Mouse (Mus musculus) ES-E14 (cell line): ENCODE data around the gene Abhd4.

Experiments used
- CHD2 ChIP-seq: IDR thresholded peaks from 2 replicates; pipeline ENCODE4 v1.6.1; 2014; ENCODE audit warnings: mild to moderate bottlenecking, low read depth, low read length, inconsistent platforms
- HCFC1 ChIP-seq: IDR thresholded peaks from 2 replicates; pipeline ENCODE4 v1.6.1; 2012; ENCODE audit warnings: low read length, inconsistent platforms, borderline replicate concordance; ENCODE audit not compliant: insufficient read depth
- MAFK ChIP-seq: IDR thresholded peaks from 2 replicates; pipeline ENCODE4 v1.6.1; 2014; ENCODE audit warnings: mild to moderate bottlenecking, low read depth, low read length, inconsistent platforms; ENCODE audit not compliant: insufficient read depth
- ZC3H11A ChIP-seq: IDR thresholded peaks from 2 replicates; pipeline ENCODE4 v1.6.1; 2012; ENCODE audit warnings: low read depth, mild to moderate bottlenecking, inconsistent platforms, low read length, borderline replicate concordance

DNA sequence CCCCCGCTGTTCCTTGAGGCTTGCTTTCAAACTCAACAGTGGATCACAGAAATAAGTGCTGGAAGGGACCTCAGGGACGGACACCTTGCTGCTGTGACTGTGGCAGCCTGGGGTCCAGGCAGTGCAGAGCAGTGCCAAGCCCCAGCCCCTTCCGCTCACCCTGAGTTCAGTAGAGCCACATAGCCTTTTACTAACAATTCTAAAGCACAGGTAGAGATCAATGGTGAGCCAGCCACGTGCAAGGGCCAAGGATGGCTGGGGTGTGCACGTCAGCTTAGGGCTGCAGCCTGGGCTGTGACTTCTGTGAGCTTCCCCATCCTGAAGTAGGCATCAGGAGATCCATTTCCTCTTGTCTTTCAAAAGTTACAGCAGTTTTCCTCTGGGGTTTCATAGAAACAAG is 42.2 kb upstream of the Abhd4 start:
- no peak for TF ChIP-seq ZC3H11A
- TF ChIP-seq HCFC1, result no peak
- no peak for TF ChIP-seq CHD2
- no peak for TF ChIP-seq MAFK
